ENCODE assay signal across 20 mouse cellular contexts in the genomic region with DNA sequence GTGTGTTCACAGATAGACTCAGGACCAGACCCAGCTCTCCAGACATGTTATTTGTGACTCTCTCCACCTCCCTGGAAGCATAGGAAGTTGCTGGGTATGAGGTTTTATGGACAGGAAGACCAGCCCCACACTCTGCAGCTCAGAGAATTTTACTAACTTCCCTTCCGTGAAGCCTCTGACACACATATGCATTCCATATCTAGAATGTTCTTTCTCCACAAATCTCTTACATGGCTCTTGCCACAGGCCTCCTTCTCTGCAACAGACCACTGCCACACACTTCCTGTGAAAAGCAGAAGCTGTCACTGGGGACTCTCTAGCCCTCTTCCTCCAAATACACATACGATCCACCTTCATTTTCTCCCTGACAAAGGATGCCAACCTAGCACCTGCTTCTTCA. TPM values are rescaled to one million over a fixed set of nuclear protein-coding genes. Genes with fewer than 3 reads are reported as not detected.
DNase-seq lines count a peak whose midpoint lies in the region; ATAC-seq and TF ChIP-seq lines count a peak whose summit lies in the region.
"Had no signal": no experiment of that assay in that cellular context is flagged by ENCODE, and none has a peak within 500 bp of the region (broad histone marks: within the 10 kb centered on the region; RNA-seq: fewer than 3 reads in every experiment).

No protein-coding gene starts in this region.

- peaks cover 26% of the 10 kb centered on the region for H3K4me1 ChIP-seq in lung, embryonic 15.5 days
- peaks cover 73% of the 10 kb centered on the region for H3K4me1 ChIP-seq in G1E (ENCODE audit: insufficient read depth, low read depth, low read length)
- peaks cover 77% of the 10 kb centered on the region for H3K4me1 ChIP-seq in liver, embryonic 12.5 days
- H3K4me1 ChIP-seq: hindbrain, embryonic 12.5 days; neural tube, embryonic 12.5 days had no signal

- H3K4me2 ChIP-seq in lung, embryonic 15.5 days, result no peak overlapping the region
- H3K4me2 ChIP-seq in liver, embryonic 12.5 days, result no peak overlapping the region
- H3K4me2 ChIP-seq: embryonic facial prominence, embryonic 15.5 days; hindbrain, embryonic 12.5 days; limb, embryonic 13.5 days; midbrain, embryonic 12.5 days; neural tube, embryonic 12.5 days had no signal

- no peak overlapping the region for H3K4me3 ChIP-seq in lung, embryonic 15.5 days
- no peak overlapping the region for H3K4me3 ChIP-seq in G1E (ENCODE audit: low read depth, low read length)
- no peak overlapping the region for H3K4me3 ChIP-seq in liver, embryonic 12.5 days
- H3K4me3 ChIP-seq: embryonic facial prominence, embryonic 15.5 days; hindbrain, embryonic 12.5 days; limb, embryonic 13.5 days; midbrain, embryonic 12.5 days; neural tube, embryonic 12.5 days had no signal

- no peak for TF ChIP-seq CTCF in G1E (IDR thresholded peaks at IDR 0.05; ENCODE audit: low read depth, low read length)

- H3K27me3 ChIP-seq in lung, embryonic 15.5 days, result no peaks in the 10 kb centered on the region
- no peaks in the 10 kb centered on the region for H3K27me3 ChIP-seq in G1E (ENCODE audit: insufficient read depth, low read length)
- H3K27me3 ChIP-seq in liver, embryonic 12.5 days (replicated peaks), result no peaks in the 10 kb centered on the region
- H3K27me3 ChIP-seq: embryonic facial prominence, embryonic 15.5 days; hindbrain, embryonic 12.5 days; limb, embryonic 13.5 days; midbrain, embryonic 12.5 days; neural tube, embryonic 12.5 days had no signal

- DNase-seq in lung, postnatal 14 days, result no peak
- DNase-seq in G1E (ENCODE audit: low spot score), result no peak
- DNase-seq in c-Kit-positive CD71-positive TER-119-positive erythroid progenitor cells, embryonic 14.5 days (ENCODE audit: low spot score), result no peak
- DNase-seq in cerebellum, adult 9-10 months, result no peak
- no peak for DNase-seq in layer of hippocampus, postnatal 10 days (ENCODE audit: low spot score in 2 of 2)
- DNase-seq: cerebellum, postnatal 25 days; heart, adult 18-20 months; retina, postnatal 1 day had no signal

- no peak for ATAC-seq in lung, embryonic 15.5 days (ENCODE audit: borderline replicate concordance, extremely low read depth, low FRiP score, low TSS enrichment)
- ATAC-seq in G1E (ENCODE audit: extremely low read depth, insufficient number of reproducible peaks, low FRiP score, poor library complexity, severe bottlenecking), result 0 out of 2 replicates have a peak, but pooled peaks have one; percentile 18
- ATAC-seq in liver, embryonic 12.5 days, result 0 out of 2 replicates have a peak, but pooled peaks have one; percentile 14
- peak; percentile 65 for ATAC-seq in neutrophil, adult 5-6 weeks (ENCODE audit: extremely low read depth, insufficient number of reproducible peaks, low FRiP score, poor library complexity, severe bottlenecking)
- ATAC-seq: forebrain, embryonic 16.5 days had no signal

- H3K9ac ChIP-seq in lung, embryonic 15.5 days, result no peak overlapping the region
- H3K9ac ChIP-seq in liver, embryonic 12.5 days, result no peak overlapping the region
- H3K9ac ChIP-seq: embryonic facial prominence, embryonic 15.5 days; hindbrain, embryonic 12.5 days; limb, embryonic 13.5 days; midbrain, embryonic 12.5 days; neural tube, embryonic 12.5 days had no signal

- no peaks in the 10 kb centered on the region for H3K36me3 ChIP-seq in lung, embryonic 15.5 days
- H3K36me3 ChIP-seq in G1E (replicated peaks), result no peaks in the 10 kb centered on the region
- no peaks in the 10 kb centered on the region for H3K36me3 ChIP-seq in liver, embryonic 12.5 days
- H3K36me3 ChIP-seq: embryonic facial prominence, embryonic 15.5 days; hindbrain, embryonic 12.5 days; limb, embryonic 13.5 days; midbrain, embryonic 12.5 days; neural tube, embryonic 12.5 days had no signal

- H3K27ac ChIP-seq in lung, embryonic 15.5 days, result 0 out of 2 replicates have a peak overlapping the region, but pooled peaks have one; percentile 31
- H3K27ac ChIP-seq in liver, embryonic 12.5 days, result peak overlapping the region; percentile 72
- H3K27ac ChIP-seq: embryonic facial prominence, embryonic 15.5 days; hindbrain, embryonic 12.5 days; limb, embryonic 13.5 days; midbrain, embryonic 12.5 days; neural tube, embryonic 12.5 days had no signal

- 89% methylated on average over 2 of the region's 2 CpGs for WGBS in lung, embryonic 15.5 days
- 29% methylated on average over 2 of the region's 2 CpGs for WGBS in liver, embryonic 12.5 days (ENCODE audit: insufficient replicate concordance)

- no peaks in the 10 kb centered on the region for H3K9me3 ChIP-seq in lung, embryonic 15.5 days
- H3K9me3 ChIP-seq in G1E (replicated peaks), result 0 out of 2 replicates have a peak, but pooled peaks cover 2% of the 10 kb centered on the region
- no peaks in the 10 kb centered on the region for H3K9me3 ChIP-seq in liver, embryonic 12.5 days (replicated peaks)
- H3K9me3 ChIP-seq: embryonic facial prominence, embryonic 15.5 days; hindbrain, embryonic 12.5 days; midbrain, embryonic 12.5 days; neural tube, embryonic 12.5 days had no signal

RNA-seq across cellular contexts. Expression of a gene that starts 5.5 kb away (rescaled TPM):
- polyA plus RNA-seq in lung, embryonic 15.5 days (2015; fragmentation: Nextera tagmentation; extraction: Ambion mirVana), result 61.9 and 70.3 TPM in 2 replicates
- 165 and 186 TPM in 2 replicates for total RNA-seq in G1E (2014; fragmentation: Nextera tagmentation)
- total RNA-seq in G1E (2017), result 66.5 and 67.3 TPM in 2 replicates
- polyA plus RNA-seq in G1E (2012), result 27.3 and 35.1 TPM in 2 replicates
- polyA plus RNA-seq in liver, embryonic 12.5 days (2016; fragmentation: Nextera tagmentation; extraction: Ambion mirVana), result 63.5 and 65.7 TPM in 2 replicates
- total RNA-seq in neutrophil, adult 5-6 weeks (2017), result 93.4 and 107 TPM in 2 replicates
- 10 to 100 TPM; 23.7 to 24.4 TPM for total RNA-seq in layer of hippocampus, postnatal 10 days (2021)

RNA-seq across cellular contexts. Expression of a gene that starts 24.5 kb away (rescaled TPM):
- 0.36 TPM in 1 of 2 replicates, not detected in the other for polyA plus RNA-seq in lung, embryonic 15.5 days (2015; fragmentation: Nextera tagmentation; extraction: Ambion mirVana)
- total RNA-seq in G1E (2014; fragmentation: Nextera tagmentation) (8.9 and 18.1 TPM in 2 replicates), G1E (2017) (not detected in 2 replicates)
- polyA plus RNA-seq in G1E (2012), result not detected in 2 replicates
- not detected in 2 replicates for polyA plus RNA-seq in liver, embryonic 12.5 days (2016; fragmentation: Nextera tagmentation; extraction: Ambion mirVana)
- 2.6 TPM in 1 of 2 replicates, not detected in the other for total RNA-seq in neutrophil, adult 5-6 weeks (2017)
- 1 to 10 TPM in 1 of 2 experiments, not detected in 1; 1.1 TPM for total RNA-seq in layer of hippocampus, postnatal 10 days (2021)
- total RNA-seq: heart, adult 18-20 months; layer of hippocampus, postnatal 25 days had no signal
- polyA plus RNA-seq: embryonic facial prominence, embryonic 15.5 days; forebrain, embryonic 16.5 days; hindbrain, embryonic 12.5 days; kidney, embryonic 16.5 days; limb, embryonic 13.5 days; midbrain, embryonic 12.5 days; neural tube, embryonic 12.5 days; stomach, embryonic 14.5 days had no signal

RNA-seq across cellular contexts. Expression of a gene that starts 38.9 kb away (rescaled TPM):
- 45.0 and 49.5 TPM in 2 replicates for polyA plus RNA-seq in lung, embryonic 15.5 days (2015; fragmentation: Nextera tagmentation; extraction: Ambion mirVana)
- 137 and 144 TPM in 2 replicates for total RNA-seq in G1E (2014; fragmentation: Nextera tagmentation)
- total RNA-seq in G1E (2017), result 87.8 and 101 TPM in 2 replicates
- polyA plus RNA-seq in G1E (2012), result 16.7 and 18.3 TPM in 2 replicates
- 26.0 and 27.0 TPM in 2 replicates for polyA plus RNA-seq in liver, embryonic 12.5 days (2016; fragmentation: Nextera tagmentation; extraction: Ambion mirVana)
- 144 and 156 TPM in 2 replicates for total RNA-seq in neutrophil, adult 5-6 weeks (2017)
- total RNA-seq in layer of hippocampus, postnatal 10 days (2021), result 1 to 10 TPM; 7.4 to 8.6 TPM

Comparison
In these comparisons a context has a peak if more than half of its experiments do, and no peak if none do; other contexts are left out.
1. RNA of a gene that starts 38.9 kb away (total RNA-seq): 144 to 156 TPM in neutrophil, adult 5-6 weeks and 87.8 to 144 TPM in G1E; 7.4 to 8.6 TPM in layer of hippocampus, postnatal 10 days; every median in the first group is over 4 times any median in the second.